Mouse (Mus musculus): Measurements from ENCODE around the gene Sik2. TPM values are rescaled to one million over a fixed set of nuclear protein-coding genes. Genes with fewer than 3 reads are reported as not detected.
A peak's percentile ranks its signal among the peaks of the same experiment; 100 is the strongest.

The Sik2 gene
- total RNA-seq, 1 experiment from 2014 or later: 33.9 TPM

- peak; percentile 67 for ATAC-seq (ENCODE audit: extremely low read depth, insufficient number of reproducible peaks, low FRiP score, poor library complexity, severe bottlenecking)
Measured at GRCm38 (mm10) chr9:51006846-51007245, 2.0 kb downstream of the Sik2 start.

GRCm38 (mm10) chr9:51004062-51004461 lies 4.8 kb downstream of the Sik2 start:
- ATAC-seq (ENCODE audit: extremely low read depth, insufficient number of reproducible peaks, low FRiP score, poor library complexity, severe bottlenecking): no peak

- ATAC-seq (ENCODE audit: extremely low read depth, insufficient number of reproducible peaks, low FRiP score, poor library complexity, severe bottlenecking): no peak
Measured at GRCm38 (mm10) chr9:50986677-50987076, 22.2 kb downstream of the Sik2 start.

- no peak for ATAC-seq (ENCODE audit: extremely low read depth, insufficient number of reproducible peaks, low FRiP score, poor library complexity, severe bottlenecking)
Measured at GRCm38 (mm10) chr9:50986123-50986522, 22.8 kb downstream of the Sik2 start.

- ATAC-seq (ENCODE audit: extremely low read depth, insufficient number of reproducible peaks, low FRiP score, poor library complexity, severe bottlenecking): no peak
Measured at GRCm38 (mm10) chr9:50981499-50982190, 27.2 kb downstream of the Sik2 start.

- ATAC-seq (ENCODE audit: extremely low read depth, insufficient number of reproducible peaks, low FRiP score, poor library complexity, severe bottlenecking): no peak
Measured at GRCm38 (mm10) chr9:50974631-50975030, 34.2 kb downstream of the Sik2 start.

- ATAC-seq (ENCODE audit: extremely low read depth, insufficient number of reproducible peaks, low FRiP score, poor library complexity, severe bottlenecking): no peak
Measured at GRCm38 (mm10) chr9:50970413-50970812, 38.5 kb downstream of the Sik2 start.

GRCm38 (mm10) chr9:50969266-50969665 lies 39.6 kb downstream of the Sik2 start:
- ATAC-seq (ENCODE audit: extremely low read depth, insufficient number of reproducible peaks, low FRiP score, poor library complexity, severe bottlenecking): no peak

- ATAC-seq (ENCODE audit: extremely low read depth, insufficient number of reproducible peaks, low FRiP score, poor library complexity, severe bottlenecking): no peak
Measured at GRCm38 (mm10) chr9:50966277-50966676, 42.6 kb downstream of the Sik2 start.

- no peak for ATAC-seq (ENCODE audit: extremely low read depth, insufficient number of reproducible peaks, low FRiP score, poor library complexity, severe bottlenecking)
Measured at GRCm38 (mm10) chr9:50965392-50965791, 43.5 kb downstream of the Sik2 start.

- no peak for ATAC-seq (ENCODE audit: extremely low read depth, insufficient number of reproducible peaks, low FRiP score, poor library complexity, severe bottlenecking)
Measured at GRCm38 (mm10) chr9:50964911-50965310, 44.0 kb downstream of the Sik2 start.

GRCm38 (mm10) chr9:50957956-50958489 lies 50.9 kb downstream of the Sik2 start:
- no peak for ATAC-seq (ENCODE audit: extremely low read depth, insufficient number of reproducible peaks, low FRiP score, poor library complexity, severe bottlenecking)

GRCm38 (mm10) chr9:50955176-50955575 lies 53.7 kb downstream of the Sik2 start:
- no peak for ATAC-seq (ENCODE audit: extremely low read depth, insufficient number of reproducible peaks, low FRiP score, poor library complexity, severe bottlenecking)

- ATAC-seq (ENCODE audit: extremely low read depth, insufficient number of reproducible peaks, low FRiP score, poor library complexity, severe bottlenecking): no peak
Measured at GRCm38 (mm10) chr9:50948097-50948823, 60.6 kb downstream of the Sik2 start.

GRCm38 (mm10) chr9:50946338-50946737 lies 62.5 kb downstream of the Sik2 start:
- no peak for ATAC-seq (ENCODE audit: extremely low read depth, insufficient number of reproducible peaks, low FRiP score, poor library complexity, severe bottlenecking)

- peak; percentile 64; the same call in 1 of the 2 replicates for ATAC-seq (ENCODE audit: extremely low read depth, insufficient number of reproducible peaks, low FRiP score, poor library complexity, severe bottlenecking)
Measured at GRCm38 (mm10) chr9:50944826-50945225, 64.0 kb downstream of the Sik2 start.

GRCm38 (mm10) chr9:50942711-50943110 lies 66.2 kb downstream of the Sik2 start:
- no peak for ATAC-seq (ENCODE audit: extremely low read depth, insufficient number of reproducible peaks, low FRiP score, poor library complexity, severe bottlenecking)

- no peak for ATAC-seq (ENCODE audit: extremely low read depth, insufficient number of reproducible peaks, low FRiP score, poor library complexity, severe bottlenecking)
Measured at GRCm38 (mm10) chr9:50941804-50942401, 67.0 kb downstream of the Sik2 start.

- no peak for ATAC-seq (ENCODE audit: extremely low read depth, insufficient number of reproducible peaks, low FRiP score, poor library complexity, severe bottlenecking)
Measured at GRCm38 (mm10) chr9:50929986-50930385, 78.9 kb downstream of the Sik2 start.

GRCm38 (mm10) chr9:50925801-50926200 lies 83.1 kb downstream of the Sik2 start:
- no peak for ATAC-seq (ENCODE audit: extremely low read depth, insufficient number of reproducible peaks, low FRiP score, poor library complexity, severe bottlenecking)
